Comparison of ENCODE assay signal across 18 mouse cellular contexts in genomic region chr1:149831100-149831499, GRCm38 (mm10).
"Had no signal": no experiment of that assay in that cellular context is flagged by ENCODE, and none has a peak within 500 bp of the region (broad histone marks: within the 10 kb centered on the region; RNA-seq: fewer than 3 reads in every experiment).

No protein-coding gene starts in this region.

- H3K27ac ChIP-seq: kidney, postnatal 0 days; left cerebral cortex, adult 2 months; liver, embryonic 14.5 days; midbrain, embryonic 12.5 days; midbrain, embryonic 15.5 days; neural tube, embryonic 12.5 days; neural tube, embryonic 15.5 days had no signal

- DNase-seq: kidney, adult 2 months; kidney, postnatal 25 days; layer of hippocampus, postnatal 36 days; lung, adult 2 months; lung, postnatal 14 days; right cerebral cortex, postnatal 25 days; spleen, adult 18-20 months; thymus, adult 18-20 months; thymus, postnatal 4 days had no signal

- ATAC-seq: intestine, postnatal 0 days; midbrain, embryonic 15.5 days had no signal

- H3K36me3 ChIP-seq: midbrain, embryonic 12.5 days; midbrain, embryonic 15.5 days; neural tube, embryonic 12.5 days; neural tube, embryonic 15.5 days had no signal

- H3K9ac ChIP-seq: liver, embryonic 14.5 days; midbrain, embryonic 12.5 days; midbrain, embryonic 15.5 days; neural tube, embryonic 12.5 days; neural tube, embryonic 15.5 days had no signal

- H3K4me2 ChIP-seq: liver, embryonic 11.5 days; midbrain, embryonic 12.5 days; midbrain, embryonic 15.5 days; neural tube, embryonic 12.5 days; neural tube, embryonic 15.5 days had no signal

- H3K4me1 ChIP-seq: midbrain, embryonic 12.5 days; midbrain, embryonic 15.5 days; neural tube, embryonic 12.5 days; neural tube, embryonic 15.5 days had no signal

- H3K27me3 ChIP-seq: midbrain, embryonic 12.5 days; midbrain, embryonic 15.5 days; neural tube, embryonic 12.5 days; neural tube, embryonic 15.5 days had no signal

- H3K9me3 ChIP-seq: midbrain, embryonic 12.5 days; midbrain, embryonic 15.5 days; neural tube, embryonic 12.5 days; neural tube, embryonic 15.5 days had no signal

- H3K4me3 ChIP-seq: left cerebral cortex, adult 2 months; midbrain, embryonic 12.5 days; midbrain, embryonic 15.5 days; neural tube, embryonic 12.5 days; neural tube, embryonic 15.5 days had no signal
